Mouse (Mus musculus) liver, embryonic 12.5 days (tissue): ENCODE measurements around the gene Fkbpl. TPM values are rescaled to one million over a fixed set of nuclear protein-coding genes. Genes with fewer than 3 reads are reported as not detected.

ENCODE experiments used
- ATAC-seq: fragments of 200-750 bp; cut with Nextera tagmentation; 2 replicates; pipeline ENCODE4 v1.8.0; 2017; ENCODE audit warnings: moderate number of reproducible peaks, mild to moderate bottlenecking, moderate library complexity
- H3K27ac ChIP-seq: fragments of 300-500 bp; sonication (generic); 2 replicates; pipeline ENCODE4 v1.5.1; 2016; ENCODE audit warnings: mild to moderate bottlenecking
- H3K27me3 ChIP-seq: fragments of 300-500 bp; sonication (generic); replicated peaks from 2 replicates; pipeline ENCODE4 v1.6.1; 2016; ENCODE audit warnings: mild to moderate bottlenecking, moderate library complexity
- H3K36me3 ChIP-seq: fragments of 300-500 bp; sonication (generic); 2 replicates; pipeline ENCODE4 v1.6.1; 2016; ENCODE audit warnings: mild to moderate bottlenecking, moderate library complexity
- H3K4me1 ChIP-seq: fragments of 300-500 bp; sonication (generic); 2 replicates; pipeline ENCODE4 v1.6.1; 2016
- H3K4me2 ChIP-seq: fragments of 300-500 bp; sonication (generic); 2 replicates; pipeline ENCODE4 v1.6.1; 2016; ENCODE audit warnings: mild to moderate bottlenecking, moderate library complexity
- H3K4me3 ChIP-seq: fragments of 300-500 bp; sonication (generic); 2 replicates; pipeline ENCODE4 v1.5.1; 2016; ENCODE audit warnings: mild to moderate bottlenecking, moderate library complexity
- H3K9ac ChIP-seq: fragments of 300-500 bp; sonication (generic); 2 replicates; pipeline ENCODE4 v1.6.1; 2016; ENCODE audit warnings: mild to moderate bottlenecking, moderate library complexity
- H3K9me3 ChIP-seq: fragments of 300-500 bp; sonication (generic); replicated peaks from 2 replicates; pipeline ENCODE4 v1.6.1; 2016; ENCODE audit warnings: mild to moderate bottlenecking, moderate library complexity
- WGBS: fragments of 180-500 bp; shearing (Covaris S2); methylation state at CpG from one replicate; pipeline ENCODE4 v1.1.7; 2016; ENCODE audit not compliant: insufficient replicate concordance; 5-methylcytosine and 5-hydroxymethylcytosine counted together
- polyA plus RNA-seq: library from polyadenylated mRNA; unstranded; fragments of >200 nt; fragmentation: Nextera tagmentation; extraction: Ambion mirVana; gene quantifications from 2 replicates; pipeline ENCODE4 v1.2.1, GENCODE M21; 2016

The Fkbpl gene
- polyA plus RNA-seq, 1 experiment from 2014 or later = 7.1 TPM

- 0 out of 2 replicates have a peak, but pooled peaks have one; percentile 6 for ATAC-seq
- H3K9ac ChIP-seq = peak within 1 kb of the TSS; percentile 76
- H3K36me3 ChIP-seq = peaks cover 16% of the 10 kb centered on the region; the same call in 1 of the 2 replicates
- H3K27me3 ChIP-seq = peaks cover 60% of the 10 kb centered on the region
- 11% methylated on average over 29 of the region's 29 CpGs for WGBS
- peaks cover 61% of the 10 kb centered on the region for H3K4me1 ChIP-seq
- H3K9me3 ChIP-seq = no peaks in the 10 kb centered on the region
- H3K4me2 ChIP-seq = peak within 1 kb of the TSS; percentile 93
- H3K4me3 ChIP-seq = peak within 1 kb of the TSS; percentile 73
- H3K27ac ChIP-seq = peak within 1 kb of the TSS; percentile 78
These were observed 16.5 kb upstream of the Fkbpl start, which contains the start of gene Ppt2 for GRCm38 (mm10) chr17:34627943-34628643. Gene Ppt2 (minus strand): TSS chr17:34628510.

GRCm38 (mm10) chr17:34628644-34628967 is 16.0 kb upstream of the Fkbpl start:
- no peak for ATAC-seq
- Histone ChIP-seq H3K36me3 (peaks cover 16% of the 10 kb centered on the region; the same call in 1 of the 2 replicates), H3K27ac (no peak overlapping the region), H3K4me1 (peaks cover 61% of the 10 kb centered on the region), H3K9me3 (no peaks in the 10 kb centered on the region), H3K4me2 (peak overlapping the region; percentile 93), H3K9ac (no peak overlapping the region), H3K27me3 (peaks cover 65% of the 10 kb centered on the region), H3K4me3 (no peak overlapping the region)
- 42% methylated on average over 5 of the region's 5 CpGs for WGBS

- Histone ChIP-seq H3K27ac (no peak within 1 kb of the TSS), H3K27me3 (peaks cover 71% of the 10 kb centered on the region), H3K4me3 (no peak within 1 kb of the TSS), H3K9ac (no peak within 1 kb of the TSS), H3K9me3 (no peaks in the 10 kb centered on the region), H3K36me3 (peaks cover 11% of the 10 kb centered on the region; the same call in 1 of the 2 replicates), H3K4me2 (peak within 1 kb of the TSS; percentile 93), H3K4me1 (peaks cover 61% of the 10 kb centered on the region)
- WGBS = 12% methylated on average over 16 of the region's 16 CpGs
- ATAC-seq = no peak
These were observed 15.3 kb upstream of the Fkbpl start, which contains the start of gene Prrt1 for GRCm38 (mm10) chr17:34629221-34629751. Gene Prrt1 (plus strand): TSS chr17:34629533.

GRCm38 (mm10) chr17:34629796-34630603 is 14.6 kb upstream of the Fkbpl start:
- Histone ChIP-seq H3K4me1 (peaks cover 61% of the 10 kb centered on the region), H3K4me3 (no peak overlapping the region), H3K4me2 (peak overlapping the region; percentile 56; the same call in 1 of the 2 replicates), H3K27ac (no peak overlapping the region), H3K9me3 (no peaks in the 10 kb centered on the region), H3K27me3 (peaks cover 71% of the 10 kb centered on the region), H3K9ac (no peak overlapping the region), H3K36me3 (peaks cover 10% of the 10 kb centered on the region; the same call in 1 of the 2 replicates)
- ATAC-seq = no peak
- 13% methylated on average over 12 of the region's 12 CpGs for WGBS

DNA sequence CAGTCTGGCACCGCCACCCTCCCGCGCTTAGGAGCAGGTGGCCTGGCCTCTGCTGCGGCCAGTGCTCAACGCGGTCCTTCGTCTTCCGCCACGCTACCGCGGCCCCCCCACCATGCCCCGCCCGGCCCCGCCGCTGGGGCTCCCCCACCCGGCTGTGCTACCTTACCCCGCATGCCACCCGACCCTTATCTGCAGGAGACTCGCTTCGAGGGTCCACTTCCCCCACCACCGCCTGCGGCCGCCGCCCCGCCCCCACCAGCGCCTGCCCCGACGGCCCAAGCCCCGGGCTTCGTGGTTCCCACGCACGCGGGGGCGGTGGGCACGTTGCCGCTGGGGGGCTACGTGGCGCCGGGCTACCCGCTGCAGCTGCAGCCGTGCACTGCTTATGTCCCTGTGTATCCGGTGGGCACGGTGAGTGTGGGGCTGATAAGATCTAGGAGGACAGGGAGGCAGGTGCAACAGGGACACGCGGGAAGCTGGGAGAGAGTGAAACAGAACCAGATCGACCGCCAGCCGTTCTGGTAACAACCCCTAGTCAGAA is 13.7 kb upstream of the Fkbpl start:
- no peak overlapping the region for H3K9ac ChIP-seq
- H3K27ac ChIP-seq = no peak overlapping the region
- no peaks in the 10 kb centered on the region for H3K9me3 ChIP-seq
- peak overlapping the region; percentile 56 for H3K4me2 ChIP-seq
- peaks cover 75% of the 10 kb centered on the region for H3K27me3 ChIP-seq
- 3% methylated on average over 48 of the region's 48 CpGs for WGBS
- H3K36me3 ChIP-seq = peaks cover 2% of the 10 kb centered on the region; the same call in 1 of the 2 replicates
- no peak for ATAC-seq
- peaks cover 57% of the 10 kb centered on the region for H3K4me1 ChIP-seq
- peak overlapping the region; percentile 39 for H3K4me3 ChIP-seq

- ATAC-seq = no peak
These were observed 12.9 kb upstream of the Fkbpl start for GRCm38 (mm10) chr17:34631647-34632046.

DNA sequence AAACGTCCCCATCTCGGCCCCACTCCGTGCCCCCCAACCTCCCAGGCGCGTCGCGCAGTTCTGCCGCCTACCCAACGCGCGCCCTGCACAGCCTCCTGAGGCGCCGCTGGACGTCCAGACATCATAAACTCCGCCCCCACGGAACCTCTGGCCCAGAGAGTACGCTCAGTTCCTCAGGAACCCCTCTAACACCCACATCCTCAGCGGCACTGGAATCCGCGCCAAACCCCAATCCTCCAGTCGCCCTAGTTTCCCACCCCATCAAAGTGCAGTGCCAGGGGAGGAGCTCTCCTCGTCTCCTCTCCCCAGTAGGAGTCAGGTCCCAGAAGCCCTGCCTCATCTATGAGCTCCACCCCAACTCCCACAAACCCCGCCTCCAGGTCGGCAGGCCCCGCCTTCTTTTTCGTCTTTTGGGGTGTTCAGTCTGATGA is 12.3 kb upstream of the Fkbpl start:
- Histone ChIP-seq H3K4me1 (peaks cover 46% of the 10 kb centered on the region), H3K9ac (no peak overlapping the region), H3K4me3 (peak overlapping the region; percentile 32), H3K36me3 (no peaks in the 10 kb centered on the region), H3K27ac (no peak overlapping the region), H3K27me3 (peaks cover 82% of the 10 kb centered on the region), H3K4me2 (peak overlapping the region; percentile 67), H3K9me3 (no peaks in the 10 kb centered on the region)
- peak; percentile 43 for ATAC-seq
- WGBS = under 1% methylated on average over 26 of the region's 26 CpGs

More at GRCm38 (mm10) chr17:34631647-34632046, 12.9 kb upstream of the Fkbpl start:
- Histone ChIP-seq H3K27ac (no peak overlapping the region), H3K9me3 (no peaks in the 10 kb centered on the region), H3K36me3 (no peaks in the 10 kb centered on the region), H3K4me2 (peak overlapping the region; percentile 67), H3K4me3 (peak overlapping the region; percentile 32), H3K27me3 (peaks cover 83% of the 10 kb centered on the region), H3K4me1 (peaks cover 49% of the 10 kb centered on the region), H3K9ac (no peak overlapping the region)
- 13% methylated on average over 12 of the region's 12 CpGs for WGBS

GRCm38 (mm10) chr17:34635671-34636070 is 8.9 kb upstream of the Fkbpl start:
- peaks cover 20% of the 10 kb centered on the region for H3K4me1 ChIP-seq
- H3K9me3 ChIP-seq = no peaks in the 10 kb centered on the region
- no peak overlapping the region for H3K9ac ChIP-seq
- H3K27ac ChIP-seq = no peak overlapping the region
- H3K36me3 ChIP-seq = no peaks in the 10 kb centered on the region
- H3K4me2 ChIP-seq = no peak overlapping the region
- peaks cover 54% of the 10 kb centered on the region for H3K27me3 ChIP-seq
- H3K4me3 ChIP-seq = no peak overlapping the region
- no peak for ATAC-seq
- 43% methylated on average over 2 of the region's 2 CpGs for WGBS

- Histone ChIP-seq H3K4me2 (no peak overlapping the region), H3K9ac (no peak overlapping the region), H3K36me3 (no peaks in the 10 kb centered on the region), H3K9me3 (no peaks in the 10 kb centered on the region), H3K27me3 (peaks cover 47% of the 10 kb centered on the region), H3K27ac (no peak overlapping the region), H3K4me1 (peaks cover 2% of the 10 kb centered on the region; the same call in 1 of the 2 replicates), H3K4me3 (no peak overlapping the region)
- WGBS = 39% methylated on average over 3 of the region's 3 CpGs
- ATAC-seq = no peak
These were observed 7.1 kb upstream of the Fkbpl start for GRCm38 (mm10) chr17:34637459-34637858.

GRCm38 (mm10) chr17:34639461-34640255 is 4.9 kb upstream of the Fkbpl start:
- H3K4me3 ChIP-seq = no peak overlapping the region
- peaks cover 32% of the 10 kb centered on the region for H3K27me3 ChIP-seq
- H3K36me3 ChIP-seq = no peaks in the 10 kb centered on the region
- H3K4me2 ChIP-seq = no peak overlapping the region
- 0 out of 2 replicates have a peak, but pooled peaks cover 8% of the 10 kb centered on the region for H3K4me1 ChIP-seq
- WGBS = 63% methylated on average over 7 of the region's 7 CpGs
- no peak for ATAC-seq
- H3K9me3 ChIP-seq = no peaks in the 10 kb centered on the region
- H3K27ac ChIP-seq = no peak overlapping the region
- no peak overlapping the region for H3K9ac ChIP-seq
